Mouse (Mus musculus) left cerebral cortex, adult 11 months (tissue): ENCODE results near the gene Mfsd4b1.
A peak's percentile ranks its signal among the peaks of the same experiment; 100 is the strongest.

ENCODE experiments used
- DNase-seq: peaks from one replicate; pipeline ENCODE4 v3.0.0; 2022; ENCODE audit warnings: low spot score

Gene Mfsd4b1

GRCm38 (mm10) chr10:39959761-39960440 is 65.2 kb downstream of the Mfsd4b1 start, which contains the start of gene Mfsd4b3:
Mfsd4b3 (minus strand) TSS chr10:39960153.
- peak; percentile 88 for DNase-seq

- DNase-seq: no peak
Measured at GRCm38 (mm10) chr10:39958266-39958665, 66.8 kb downstream of the Mfsd4b1 start.

GRCm38 (mm10) chr10:39956340-39956878 is 68.7 kb downstream of the Mfsd4b1 start:
- no peak for DNase-seq

- no peak for DNase-seq
Measured at GRCm38 (mm10) chr10:39955163-39955562, 69.9 kb downstream of the Mfsd4b1 start.
